18 mouse cellular contexts compared by ENCODE assay signal in genomic region chr1:22116466-22116865, GRCm38 (mm10).
A peak's percentile ranks its signal among the peaks of the same experiment; 100 is the strongest.
DNase-seq lines count a peak whose midpoint lies in the region; ATAC-seq lines count a peak whose summit lies in the region.
"Had no signal": no experiment of that assay in that cellular context is flagged by ENCODE, and none has a peak within 500 bp of the region (broad histone marks: within the 10 kb centered on the region; RNA-seq: fewer than 3 reads in every experiment).

No protein-coding gene starts in this region.

- no peak for ATAC-seq in heart, embryonic 11.5 days (replicated peaks; ENCODE audit: insufficient number of reproducible peaks, low FRiP score, low TSS enrichment)
- ATAC-seq: forebrain, embryonic 14.5 days; intestine, embryonic 16.5 days had no signal

- no peak overlapping the region for H3K27ac ChIP-seq in heart, embryonic 11.5 days (ENCODE audit: low read depth, low read length)
- H3K27ac ChIP-seq: forebrain, embryonic 10.5 days; gastrocnemius, adult 2 months; hindbrain, embryonic 15.5 days had no signal

- peak; percentile 53 to 68 for DNase-seq in cerebellum, postnatal 10 days
- DNase-seq in cerebellum, adult 11-12 months: no peak
- peak; percentile 19 for DNase-seq in heart, adult 8-10 months (ENCODE audit: low spot score)
- peak; percentile 12 to 28 for DNase-seq in layer of hippocampus, postnatal 10 days (ENCODE audit: low spot score in 2 of 2)
- no peak for DNase-seq in layer of hippocampus, postnatal 25 days (ENCODE audit: extremely low spot score in 1 of 2, low spot score in 1 of 2)
- peak; percentile 28 for DNase-seq in heart, postnatal 4 days
- DNase-seq in testis, postnatal 14 days (ENCODE audit: low spot score): no peak
- DNase-seq: adrenal gland, postnatal 14 days; cerebellum, adult 2 months; cerebellum, postnatal 36 days; gastrocnemius, adult 2 months; gastrocnemius, postnatal 25 days; kidney, adult 8-10 months had no signal

- no peak overlapping the region for H3K4me2 ChIP-seq in heart, embryonic 11.5 days
- H3K4me2 ChIP-seq: hindbrain, embryonic 15.5 days had no signal

- WGBS in heart, embryonic 11.5 days (ENCODE audit: insufficient replicate concordance): 50% methylated on average over 1 of the region's 1 CpGs

- no peaks in the 10 kb centered on the region for H3K36me3 ChIP-seq in heart, embryonic 11.5 days (ENCODE audit: control insufficient read depth, insufficient read depth, low read length)
- H3K36me3 ChIP-seq: forebrain, embryonic 10.5 days; hindbrain, embryonic 15.5 days had no signal

- no peak overlapping the region for H3K9ac ChIP-seq in heart, embryonic 11.5 days (ENCODE audit: low read depth, low read length)
- H3K9ac ChIP-seq: hindbrain, embryonic 15.5 days had no signal

- no peak overlapping the region for H3K4me3 ChIP-seq in heart, embryonic 11.5 days (ENCODE audit: low read depth, low read length)
- H3K4me3 ChIP-seq: forebrain, embryonic 10.5 days; gastrocnemius, adult 2 months; hindbrain, embryonic 15.5 days had no signal

- no peaks in the 10 kb centered on the region for H3K27me3 ChIP-seq in heart, embryonic 11.5 days (ENCODE audit: control insufficient read depth, insufficient read depth, low read length)
- H3K27me3 ChIP-seq: hindbrain, embryonic 15.5 days had no signal

- no peaks in the 10 kb centered on the region for H3K9me3 ChIP-seq in heart, embryonic 11.5 days (replicated peaks; ENCODE audit: control insufficient read depth, low read length)
- H3K9me3 ChIP-seq: forebrain, embryonic 10.5 days; hindbrain, embryonic 15.5 days had no signal

- H3K4me1 ChIP-seq in heart, embryonic 11.5 days (ENCODE audit: control insufficient read depth, insufficient read depth, low read length): no peaks in the 10 kb centered on the region
- H3K4me1 ChIP-seq: forebrain, embryonic 10.5 days; hindbrain, embryonic 15.5 days had no signal

Comparison
In these comparisons a context has a peak if more than half of its experiments do, and no peak if none do; other contexts are left out.
1. DNase-seq: peak in cerebellum, postnatal 10 days (2 of 2), heart, adult 8-10 months (single experiment), layer of hippocampus, postnatal 10 days (2 of 2) and heart, postnatal 4 days (single experiment); none in cerebellum, adult 11-12 months (single experiment), layer of hippocampus, postnatal 25 days (0 of 2) and testis, postnatal 14 days (single experiment).